Mouse (Mus musculus) central nervous system, embryonic 14 days (tissue): Measurements from ENCODE around the gene Srpx2. TPM values are rescaled to one million over a fixed set of nuclear protein-coding genes. Genes with fewer than 3 reads are reported as not detected.

Experiments
- polyA plus RNA-seq: library from polyadenylated mRNA; depleted of rRNA; stranded (reverse); fragments of >200 nt; gene quantifications from 2 replicates; pipeline ENCODE4 v1.2.3, GENCODE M21; 2012; rRNA removed

Srpx2 gene
- 1.8 and 2.3 TPM in 2 replicates for polyA plus RNA-seq

DNA sequence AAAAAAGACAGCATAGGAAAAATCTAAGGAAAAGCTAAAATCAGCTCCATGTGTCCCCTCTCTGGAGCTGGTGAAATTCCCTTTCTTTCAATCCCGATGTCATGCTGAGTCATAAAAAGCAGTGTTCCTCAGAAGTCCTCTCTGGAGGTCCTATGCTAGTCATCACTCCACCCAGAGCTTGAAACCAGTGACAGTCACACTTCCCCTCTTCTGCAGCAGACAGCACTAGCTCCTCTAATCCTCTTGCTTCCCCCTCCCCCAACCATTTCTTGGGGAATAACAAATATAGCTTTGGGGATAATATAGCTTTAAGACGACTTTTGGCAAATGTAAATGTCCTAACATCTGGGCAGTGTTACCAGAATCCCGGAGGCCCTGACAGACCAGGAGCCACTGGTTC lies at the start of gene Srpx2:
Srpx2 (plus strand) TSS at position 166 of the 400 bp plus-strand sequence.

GRCm38 (mm10) chrX:133898014-133898542 lies 10.1 kb upstream of the Srpx2 start, which contains the start of gene Tspan6:
Tspan6 (minus strand) TSS chrX:133898429.

DNA sequence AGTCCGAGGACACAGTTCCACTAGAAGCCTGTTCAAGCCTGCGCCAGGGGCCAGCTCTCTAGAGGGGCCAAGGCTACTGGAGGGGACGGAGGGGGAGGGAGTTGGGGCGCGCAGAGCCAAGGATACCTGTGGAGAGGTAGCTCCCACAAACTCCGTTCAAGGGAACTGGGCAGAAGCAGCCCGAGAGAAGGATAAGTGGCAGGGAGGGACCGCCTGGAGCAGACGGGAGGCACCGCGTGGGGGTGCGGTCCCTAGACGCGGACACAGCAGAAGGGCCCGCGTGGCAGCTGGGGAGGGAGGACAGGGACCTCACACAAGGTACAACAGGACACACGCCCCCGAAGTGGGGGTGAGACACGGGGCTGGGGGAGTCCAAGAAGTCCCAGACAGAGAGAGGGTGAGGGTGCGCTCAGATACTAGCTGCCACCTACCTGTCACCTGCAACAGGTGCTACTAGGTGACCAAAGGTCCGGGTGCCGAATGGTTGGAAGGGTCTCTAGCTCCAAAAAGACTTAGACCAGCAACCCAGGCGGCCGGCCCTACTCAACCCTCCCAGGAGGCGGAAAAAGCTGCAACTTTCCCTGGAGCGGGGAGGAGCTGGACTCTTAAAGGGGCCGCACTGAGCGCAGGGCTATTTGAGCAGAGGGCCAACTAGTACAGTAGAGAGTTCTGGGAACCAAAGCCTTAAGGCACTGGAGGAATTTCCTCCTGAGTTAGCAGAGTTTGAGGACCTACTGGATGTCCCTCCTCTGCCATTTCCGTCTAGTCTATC lies 73.2 kb downstream of the Srpx2 start, which contains the start of gene Sytl4:
Sytl4 (minus strand) TSS at position 582 of the 772 bp plus-strand sequence.

Other genes starting within 250 kb of the Srpx2 start
- gene Pcdh19, start 219.4 kb upstream of the Srpx2 start, polyA plus RNA-seq: 11.7 and 12.6 TPM in 2 replicates
- gene Tnmd, start 57.4 kb upstream of the Srpx2 start, polyA plus RNA-seq: 6.6 and 12.8 TPM in 2 replicates
- gene Tspan6, start 10.0 kb upstream of the Srpx2 start, polyA plus RNA-seq: 103 and 112 TPM in 2 replicates
- 0.77 and 1.4 TPM in 2 replicates for gene Sytl4, start 73.4 kb downstream of the Srpx2 start, polyA plus RNA-seq
- gene Cstf2, start 150.8 kb downstream of the Srpx2 start, polyA plus RNA-seq: 69.2 and 76.4 TPM in 2 replicates